Mouse (Mus musculus): ENCODE results near the gene Tepp. TPM values are rescaled to one million over a fixed set of nuclear protein-coding genes. Genes with fewer than 3 reads are reported as not detected.

The Tepp gene
- 0.62 and 0.83 TPM in 2 replicates for polyA plus RNA-seq (2012; rRNA removed)

DNA sequence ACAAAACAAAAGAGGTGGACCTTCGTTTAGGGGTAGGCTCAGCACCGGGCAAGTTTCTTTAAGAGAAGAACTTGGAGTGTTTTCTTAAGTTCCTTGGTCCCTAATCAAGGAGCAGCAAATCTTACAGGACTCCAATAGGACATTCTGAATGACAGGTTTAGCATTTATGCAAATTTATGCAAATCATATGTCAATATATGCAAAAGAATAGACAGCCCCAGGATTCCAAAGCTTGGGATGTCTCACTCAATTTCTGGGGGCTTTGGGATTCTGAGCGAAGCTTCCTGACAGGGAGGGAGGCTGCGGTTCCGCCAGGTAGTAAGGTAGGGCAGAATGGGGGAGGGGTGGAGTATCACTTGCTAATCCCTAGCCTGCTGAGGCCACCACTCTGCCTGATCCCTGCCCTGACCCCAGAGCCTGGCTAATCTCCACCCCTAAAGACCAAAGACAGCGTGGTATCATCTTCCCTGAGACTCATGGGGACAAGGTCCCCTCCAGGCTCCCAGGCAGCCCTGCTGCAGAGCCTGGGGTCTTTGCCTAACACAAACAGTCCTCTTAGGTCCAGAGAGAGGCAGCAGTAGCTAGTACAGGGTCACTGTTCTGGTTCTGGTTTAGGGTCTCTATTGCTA is at the start of gene Tepp:
Tepp (plus strand) TSS at position 225 of the 629 bp plus-strand sequence.

GRCm38 (mm10) chr8:95306431-95306830 is 3.9 kb upstream of the Tepp start, which contains the start of gene Cngb1:
TSS of gene Cngb1 (minus strand) at chr8:95306585.

DNA sequence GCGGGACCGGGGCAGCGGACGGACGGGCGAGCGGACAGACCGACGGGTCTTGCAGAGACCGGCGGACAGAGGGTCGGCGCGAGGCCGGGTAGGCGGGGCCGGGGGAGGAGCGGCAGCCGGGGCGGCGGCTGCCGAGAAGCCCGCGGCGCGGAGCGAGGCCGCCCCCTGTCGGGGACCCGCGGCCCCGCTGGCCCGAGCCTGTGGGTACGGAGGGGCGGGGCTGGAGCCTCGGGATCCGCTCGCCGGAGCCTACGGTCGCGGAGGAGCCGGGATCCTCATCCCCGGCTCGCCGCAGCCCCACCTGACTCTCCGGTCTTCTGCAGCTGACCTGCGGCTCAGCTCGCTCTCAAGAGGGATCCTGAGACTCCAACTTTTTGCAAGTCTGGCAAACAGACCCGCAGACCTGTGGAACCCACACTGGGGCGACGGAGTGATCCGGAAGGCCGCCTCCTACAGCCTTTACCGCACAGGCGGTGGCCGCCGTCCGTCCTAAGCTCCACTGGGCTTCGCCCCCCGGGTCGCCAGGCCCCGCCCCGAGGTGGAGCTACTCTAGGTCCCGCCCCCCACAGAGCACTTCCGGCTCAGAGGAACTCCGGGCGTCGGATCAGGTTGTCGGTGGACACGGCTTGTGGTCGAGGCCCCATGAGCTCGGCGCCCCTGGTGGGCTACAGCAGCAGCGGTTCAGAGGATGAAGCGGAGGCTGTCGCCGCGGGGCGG is 21.5 kb downstream of the Tepp start, which contains the start of the genes Zfp319 and Usb1:
Zfp319 (minus strand) TSS at position 231 of the 717 bp plus-strand sequence.
Usb1 (plus strand) TSS at position 565 of the 717 bp plus-strand sequence.

GRCm38 (mm10) chr8:95352151-95352870 is 41.9 kb downstream of the Tepp start, which contains the start of gene Mmp15:
TSS of gene Mmp15 (plus strand) at chr8:95352268.

Other genes starting within 250 kb of the Tepp start
- 34.4 and 37.1 TPM in 2 replicates for gene Katnb1, start 229.4 kb upstream of the Tepp start, polyA plus RNA-seq (2012; rRNA removed)
- 104 and 109 TPM in 2 replicates for gene Kifc3, start 107.8 kb upstream of the Tepp start, polyA plus RNA-seq (2012; rRNA removed)
- gene Cngb1, start 4.0 kb upstream of the Tepp start, polyA plus RNA-seq (2012; rRNA removed): 3.2 and 4.2 TPM in 2 replicates
- 18.1 and 18.8 TPM in 2 replicates for gene Zfp319, start 21.4 kb downstream of the Tepp start, polyA plus RNA-seq (2012; rRNA removed)
- 33.4 and 40.9 TPM in 2 replicates for gene Usb1, start 21.7 kb downstream of the Tepp start, polyA plus RNA-seq (2012; rRNA removed)
- 23.5 and 29.9 TPM in 2 replicates for gene Mmp15, start 41.7 kb downstream of the Tepp start, polyA plus RNA-seq (2012; rRNA removed)
- gene Cfap20, start 124.3 kb downstream of the Tepp start, polyA plus RNA-seq (2012; rRNA removed): 111 and 127 TPM in 2 replicates
- 16.6 and 19.0 TPM in 2 replicates for gene Csnk2a2, start 179.5 kb downstream of the Tepp start, polyA plus RNA-seq (2012; rRNA removed)
- 1.1 and 1.5 TPM in 2 replicates for gene Ccdc113, start 223.5 kb downstream of the Tepp start, polyA plus RNA-seq (2012; rRNA removed)

Data from ovary, adult 2 months (tissue).